Mouse (Mus musculus) large intestine, adult 2 months (tissue): ENCODE results near the gene Lif. TPM values are rescaled to one million over a fixed set of nuclear protein-coding genes. Genes with fewer than 3 reads are reported as not detected.

Experiments
- DNase-seq: peaks from one replicate; pipeline ENCODE4 v3.0.0-alpha.2; 2012; ENCODE audit warnings: low read depth, low spot score
- WGBS: fragments of 180-500 bp; shearing (Covaris S2); methylation state at CpG from one replicate; pipeline ENCODE4 v1.1.7; 2018; 5-methylcytosine and 5-hydroxymethylcytosine counted together
- polyA plus RNA-seq: library from polyadenylated mRNA; depleted of rRNA; stranded (reverse); fragments of >200 nt; gene quantifications from 2 replicates; pipeline ENCODE4 v1.2.3, GENCODE M21; 2012

Lif gene
- polyA plus RNA-seq, 1 experiment = 2.9 TPM

GRCm38 (mm10) chr11:4292224-4292887 is 35.0 kb downstream of the Lif start:
- 61% methylated on average over 8 of the region's 8 CpGs for WGBS
- no peak for DNase-seq

- WGBS = 76% methylated on average over 6 of the region's 6 CpGs
- DNase-seq = no peak
These were observed 35.5 kb downstream of the Lif start for GRCm38 (mm10) chr11:4292888-4293247.

- 88% methylated on average over 4 of the region's 4 CpGs for WGBS
- no peak for DNase-seq
These were observed 36.1 kb downstream of the Lif start for GRCm38 (mm10) chr11:4293481-4293880.

GRCm38 (mm10) chr11:4294047-4294446 is 36.7 kb downstream of the Lif start:
- 74% methylated on average over 6 of the region's 6 CpGs for WGBS

GRCm38 (mm10) chr11:4294495-4295351 is 37.4 kb downstream of the Lif start:
- WGBS = 26% methylated on average over 14 of the region's 14 CpGs
- no peak for DNase-seq

More at GRCm38 (mm10) chr11:4294047-4294446, 36.7 kb downstream of the Lif start:
- no peak for DNase-seq

- DNase-seq = no peak
- WGBS = 69% methylated on average over 10 of the region's 10 CpGs
These were observed 39.4 kb downstream of the Lif start for GRCm38 (mm10) chr11:4296610-4297275.

GRCm38 (mm10) chr11:4297753-4298152 is 40.4 kb downstream of the Lif start:
- DNase-seq = no peak
- 62% methylated on average over 3 of the region's 3 CpGs for WGBS

- no peak for DNase-seq
- 59% methylated on average over 7 of the region's 7 CpGs for WGBS
These were observed 41.3 kb downstream of the Lif start for GRCm38 (mm10) chr11:4298615-4299014.

- DNase-seq = no peak
- whole genome bisulfite sequencing = 46% methylated on average over 12 of the region's 12 CpGs
These were observed 41.8 kb downstream of the Lif start for GRCm38 (mm10) chr11:4299191-4299590.

- DNase-seq = no peak
- 60% methylated on average over 14 of the region's 14 CpGs for WGBS
These were observed 42.5 kb downstream of the Lif start for GRCm38 (mm10) chr11:4299735-4300474.

- WGBS = 71% methylated on average over 3 of the region's 3 CpGs
- DNase-seq = no peak
These were observed 43.3 kb downstream of the Lif start for GRCm38 (mm10) chr11:4300683-4301082.

- 68% methylated on average over 5 of the region's 5 CpGs for WGBS
- no peak for DNase-seq
These were observed 45.1 kb downstream of the Lif start for GRCm38 (mm10) chr11:4302363-4302913.

- WGBS = 66% methylated on average over 9 of the region's 9 CpGs
- DNase-seq = no peak
These were observed 45.7 kb downstream of the Lif start for GRCm38 (mm10) chr11:4303033-4303432.

GRCm38 (mm10) chr11:4304203-4304602 is 46.8 kb downstream of the Lif start:
- DNase-seq = no peak
- 60% methylated on average over 4 of the region's 4 CpGs for WGBS

GRCm38 (mm10) chr11:4305090-4305489 is 47.7 kb downstream of the Lif start:
- no peak for DNase-seq
- WGBS = 94% methylated on average over 4 of the region's 4 CpGs

GRCm38 (mm10) chr11:4306086-4306485 is 48.7 kb downstream of the Lif start:
- 71% methylated on average over 2 of the region's 2 CpGs for WGBS
- DNase-seq = no peak

- WGBS = 43% methylated on average over 6 of the region's 6 CpGs
- DNase-seq = no peak
These were observed 50.7 kb downstream of the Lif start for GRCm38 (mm10) chr11:4308060-4308513.

GRCm38 (mm10) chr11:4308514-4309450 is 51.4 kb downstream of the Lif start:
- no peak for DNase-seq
- 55% methylated on average over 25 of the region's 25 CpGs for WGBS
